Mouse (Mus musculus): ENCODE measurements around the gene Zfp709. TPM values are rescaled to one million over a fixed set of nuclear protein-coding genes. Genes with fewer than 3 reads are reported as not detected.
A peak's percentile ranks its signal among the peaks of the same experiment; 100 is the strongest.
"Not testable (repeated sequence)": the region's sequence is repeated elsewhere in the genome, so short reads cannot be mapped to it uniquely, and the experiment has no call there.

Gene Zfp709
- 0.95 and 1.3 TPM in 2 replicates for polyA plus RNA-seq (2012; rRNA removed)

DNA sequence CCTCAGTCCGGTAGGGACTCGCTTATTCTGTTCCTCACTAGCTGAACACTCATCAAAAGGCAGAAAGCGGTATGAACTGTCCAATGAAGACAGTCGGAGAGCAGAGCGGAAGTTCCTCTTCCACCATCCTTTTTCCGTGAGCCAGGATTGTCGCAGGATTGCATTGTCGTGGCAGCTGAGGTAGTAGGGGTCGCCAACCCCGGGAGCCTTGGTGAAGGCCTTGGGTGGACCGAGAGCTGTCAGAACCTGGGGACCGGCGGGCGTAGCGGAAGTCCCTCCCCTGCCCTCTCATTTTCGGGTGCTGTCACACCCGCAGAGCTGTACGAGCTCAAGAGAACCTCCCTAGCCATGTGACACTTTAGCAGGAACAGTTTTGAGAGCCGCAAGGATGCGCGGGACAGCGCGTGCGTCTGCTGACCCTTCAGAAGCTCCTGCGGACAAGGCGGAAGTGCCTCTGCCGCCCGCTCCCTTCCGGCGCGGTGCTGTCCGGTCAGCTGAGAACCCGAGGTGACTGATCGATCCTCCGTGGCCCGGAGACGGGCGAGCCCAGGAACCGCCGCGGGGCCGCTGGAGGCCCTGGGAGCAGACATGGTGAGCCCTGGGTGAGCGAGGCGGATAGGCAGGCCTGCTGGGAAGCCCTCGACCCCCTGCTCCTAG is at the start of gene Zfp709:
Zfp709 (plus strand) TSS at position 402 of the 657 bp plus-strand sequence.
- peak; percentile 19 for DNase-seq (ENCODE audit: low read depth)

DNA sequence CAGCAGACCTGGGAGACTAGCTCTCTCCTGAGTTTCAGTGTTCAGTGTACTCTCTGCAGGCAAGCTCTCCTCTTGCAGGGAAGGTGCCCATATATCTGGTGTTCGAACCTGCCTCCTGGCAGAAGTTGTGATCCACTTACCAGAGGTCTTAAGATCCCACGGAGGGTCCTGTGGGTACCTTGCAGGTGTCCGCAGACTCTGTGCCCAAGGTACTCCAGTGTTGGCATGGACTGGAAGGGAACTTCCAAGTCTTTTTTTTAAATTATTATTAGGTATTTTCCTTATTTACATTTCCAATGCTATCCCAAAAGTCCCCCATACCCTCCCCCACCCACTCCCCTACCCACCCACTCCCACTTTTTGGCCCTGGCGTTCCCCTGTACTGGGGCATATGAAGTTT is 43.6 kb upstream of the Zfp709 start:
- DNase-seq (ENCODE audit: low read depth) = not testable (repeated sequence)

DNA sequence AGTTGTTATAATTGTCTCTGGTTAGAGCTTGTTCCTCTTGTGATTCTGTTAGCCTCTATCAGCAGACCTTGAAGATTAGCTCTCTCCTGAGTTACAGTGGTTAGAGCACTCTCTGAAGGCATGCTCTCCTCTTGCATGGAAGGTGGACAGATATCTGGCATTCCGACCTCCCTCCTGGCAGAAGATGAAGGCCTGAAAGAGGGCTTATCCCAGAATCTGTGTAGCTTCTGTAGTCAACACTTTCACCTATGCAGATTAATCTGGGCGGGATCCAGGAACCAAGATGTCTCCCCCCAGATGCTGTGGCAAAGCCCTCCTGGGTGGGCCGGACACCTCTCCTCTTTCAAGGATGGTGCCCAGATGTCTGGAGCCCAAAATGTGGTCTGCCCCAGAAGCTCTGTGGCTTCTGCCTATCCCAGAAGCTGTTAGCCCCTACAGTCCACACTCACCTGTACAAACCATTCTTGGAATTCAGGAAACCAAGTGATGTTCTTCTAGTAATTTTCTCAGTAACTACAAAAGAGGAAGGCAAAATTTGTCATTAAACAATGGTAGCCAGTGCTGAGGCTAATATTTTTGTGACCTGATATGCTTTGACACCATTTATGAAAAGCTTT is 40.5 kb upstream of the Zfp709 start:
- DNase-seq (ENCODE audit: low read depth) = not testable (repeated sequence)

DNA sequence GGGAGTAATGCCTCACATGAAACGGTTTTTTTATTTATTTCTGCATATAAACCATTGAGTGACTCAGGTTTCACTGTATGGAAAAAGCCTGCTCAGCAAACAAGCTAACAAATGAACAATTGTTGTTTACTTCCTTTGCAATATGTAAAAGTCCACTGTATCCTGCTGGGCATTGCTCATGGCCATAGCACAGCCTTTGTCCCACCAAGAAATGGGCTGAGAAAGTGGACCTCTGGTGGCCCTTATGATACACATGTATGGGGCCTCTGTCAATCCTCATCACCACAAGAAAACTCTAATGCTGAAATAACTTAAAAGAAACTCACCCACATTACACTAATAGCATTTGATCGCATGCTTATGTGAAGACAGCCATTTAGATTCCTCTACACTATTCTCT is 39.3 kb upstream of the Zfp709 start:
- DNase-seq (ENCODE audit: low read depth) = not testable (repeated sequence)

DNA sequence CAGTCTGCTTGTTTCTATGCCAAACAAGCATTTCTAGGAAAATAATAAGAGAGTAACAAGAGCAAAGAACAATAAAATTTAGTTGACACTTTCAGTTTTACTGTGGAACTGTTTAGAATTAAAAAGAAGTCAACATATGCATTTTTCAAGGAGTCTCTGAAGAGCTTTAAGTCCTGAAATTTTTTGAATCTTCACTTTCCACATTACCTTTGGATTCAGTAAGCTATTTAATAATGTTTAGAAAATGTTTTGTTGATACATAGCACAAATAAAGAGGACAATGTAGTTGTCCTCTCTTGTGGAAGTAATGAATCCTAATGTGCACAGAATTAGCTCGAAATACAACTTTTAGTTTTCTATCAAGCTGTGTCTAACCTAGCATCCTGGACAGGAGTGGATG is 37.4 kb upstream of the Zfp709 start:
- DNase-seq (ENCODE audit: low read depth) = not testable (repeated sequence)

DNA sequence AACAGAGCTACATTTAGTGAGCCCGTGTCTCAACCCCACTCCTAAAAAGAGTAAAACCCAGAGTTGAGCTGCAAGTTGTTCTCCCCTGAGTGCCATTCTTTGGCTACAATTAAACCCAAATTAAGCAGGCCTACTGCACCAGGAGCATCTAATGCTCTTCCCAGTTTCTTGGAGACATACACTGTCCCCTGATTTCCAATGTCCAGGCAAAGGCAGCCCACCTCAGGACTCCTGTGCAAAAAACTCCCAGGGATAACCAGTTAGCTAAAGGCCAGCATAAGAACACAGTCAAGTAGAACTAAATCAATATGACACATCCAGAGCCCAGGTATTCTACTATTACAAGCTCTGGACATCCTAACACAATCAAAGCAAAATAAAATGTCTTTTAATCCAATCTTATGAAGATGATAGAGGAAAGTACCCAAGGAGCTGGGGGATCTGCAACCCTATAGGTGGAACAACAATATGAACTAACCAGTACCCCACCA is 35.8 kb upstream of the Zfp709 start:
- DNase-seq (ENCODE audit: low read depth) = not testable (repeated sequence)

DNA sequence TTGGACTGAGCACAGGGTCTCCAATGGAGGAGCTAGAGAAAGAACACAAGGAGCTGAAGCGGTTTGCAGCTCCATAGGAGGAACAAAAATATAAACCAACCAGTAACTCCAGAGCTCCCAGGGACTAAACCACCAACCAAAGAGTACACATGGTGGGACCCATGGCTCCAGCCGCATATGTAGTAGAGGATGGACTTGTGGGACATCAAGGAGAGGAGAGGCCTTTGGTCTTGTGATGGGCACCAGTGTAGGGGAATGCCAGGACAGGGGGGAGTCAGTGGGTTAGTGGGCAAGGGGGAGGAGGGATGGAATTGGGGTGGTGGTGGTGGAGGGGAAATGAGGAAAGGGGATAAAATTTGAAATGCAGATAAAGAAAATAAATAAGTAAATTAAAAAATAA is 35.1 kb upstream of the Zfp709 start:
- DNase-seq (ENCODE audit: low read depth) = not testable (repeated sequence)

DNA sequence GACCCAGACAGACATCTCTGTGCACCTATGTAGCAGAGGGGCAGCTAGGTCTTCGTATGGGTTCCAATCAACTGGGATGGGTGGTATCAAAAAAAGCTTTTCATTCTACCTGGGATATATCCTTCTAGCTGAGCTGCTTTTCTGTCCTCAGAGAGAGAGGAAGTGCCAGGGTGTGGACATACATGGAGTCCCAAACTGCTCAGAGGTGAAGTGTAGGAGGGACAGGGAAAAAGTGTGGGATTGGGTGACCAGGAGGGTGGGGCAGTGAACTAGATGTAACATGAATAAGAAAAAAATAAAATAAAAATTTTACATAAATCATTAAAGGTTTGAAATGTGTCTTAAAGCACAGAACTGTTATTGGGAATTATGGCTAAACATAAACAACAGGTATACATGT is 30.8 kb upstream of the Zfp709 start:
- not testable (repeated sequence) for DNase-seq (ENCODE audit: low read depth)

DNA sequence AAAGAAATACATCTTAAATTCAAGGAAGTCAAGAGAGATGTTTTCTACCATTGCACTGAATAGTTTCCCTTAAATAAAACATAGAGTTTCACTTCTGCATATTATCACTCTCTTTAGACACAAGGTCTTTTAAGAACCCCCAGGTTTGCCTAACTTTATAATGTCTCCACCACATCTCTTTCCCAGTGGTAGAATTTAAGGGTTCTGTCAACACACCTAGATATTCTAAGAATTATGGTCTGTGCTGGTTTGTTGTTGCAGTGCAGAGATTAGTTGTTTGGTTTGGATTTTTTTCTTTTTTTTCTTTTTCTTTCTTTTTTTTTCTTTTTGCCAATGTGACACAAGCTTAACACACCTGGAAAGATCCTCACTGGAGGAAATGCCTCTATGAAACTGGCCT is 28.5 kb upstream of the Zfp709 start:
- not testable (repeated sequence) for DNase-seq (ENCODE audit: low read depth)

DNA sequence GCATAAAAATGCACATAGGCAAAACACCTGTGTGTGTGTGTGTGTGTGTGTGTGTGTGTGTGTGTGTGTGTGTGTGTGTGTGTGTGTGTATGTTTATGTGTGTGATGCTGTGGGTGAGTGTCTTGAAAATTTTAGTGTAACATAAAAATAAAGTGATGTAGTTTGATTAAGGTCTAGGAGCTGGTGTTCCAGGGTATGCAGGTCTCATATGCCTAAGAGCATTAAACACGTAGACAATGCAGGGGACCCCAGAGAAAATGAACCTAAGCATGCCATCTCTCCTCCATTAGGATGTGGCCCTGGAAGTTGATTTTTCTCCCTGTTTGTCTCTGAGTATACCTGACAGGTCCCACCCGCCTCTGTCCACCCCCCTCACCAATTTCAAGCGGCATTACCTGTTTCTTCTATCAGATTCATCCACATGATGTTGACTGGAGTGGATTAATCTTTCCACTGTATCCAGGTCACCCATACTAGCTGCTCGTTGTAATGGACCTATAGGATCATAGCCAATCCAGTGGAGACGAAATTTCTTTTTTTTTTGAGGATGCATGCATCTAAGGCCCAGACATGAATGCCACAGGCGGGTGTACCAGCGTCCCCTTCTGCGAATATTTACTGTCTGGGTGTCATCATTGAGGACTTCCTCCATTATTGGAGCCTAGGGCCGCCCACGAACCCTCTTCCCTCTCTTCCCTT is 25.0 kb upstream of the Zfp709 start:
- not testable (repeated sequence) for DNase-seq (ENCODE audit: low read depth)

DNA sequence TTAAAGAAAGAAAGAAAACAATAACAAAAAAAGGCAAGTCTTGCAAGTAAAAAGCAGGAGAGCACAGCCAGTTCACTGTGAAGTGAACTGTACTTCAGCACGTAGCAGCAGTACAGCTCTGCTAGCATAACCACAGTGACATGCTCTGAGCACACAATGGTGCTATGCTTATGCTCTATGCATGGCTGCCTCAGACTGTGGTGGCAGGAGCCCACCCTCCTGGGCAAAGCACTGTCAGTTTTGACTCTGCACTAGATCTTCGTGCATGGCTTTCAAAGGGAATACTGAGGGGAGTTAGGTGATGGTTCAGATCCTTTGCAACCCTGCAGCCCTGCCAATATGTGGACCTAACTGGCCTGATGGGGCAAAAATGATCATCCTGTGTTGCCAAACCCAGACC is 24.5 kb upstream of the Zfp709 start:
- DNase-seq (ENCODE audit: low read depth) = not testable (repeated sequence)

DNA sequence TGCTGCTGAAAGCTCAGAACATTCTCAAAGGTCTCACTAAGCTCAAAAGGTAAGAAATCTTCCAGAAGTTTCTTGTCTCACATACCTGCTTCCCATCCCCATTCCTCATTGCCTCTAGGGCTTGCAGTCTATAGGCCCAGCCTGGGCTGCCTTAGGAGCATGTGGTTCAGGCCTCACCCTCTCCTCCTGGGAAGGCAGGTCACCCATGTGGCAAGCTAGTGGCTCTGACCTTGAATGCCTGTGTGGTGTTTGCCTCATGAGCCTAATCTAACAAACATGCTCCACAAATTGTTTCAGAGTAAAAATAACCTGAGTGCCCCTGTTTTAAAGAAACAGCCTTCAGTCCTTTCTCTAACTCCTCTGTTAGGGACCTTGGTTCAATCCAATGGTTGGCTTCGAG is 20.3 kb upstream of the Zfp709 start:
- not testable (repeated sequence) for DNase-seq (ENCODE audit: low read depth)

DNA sequence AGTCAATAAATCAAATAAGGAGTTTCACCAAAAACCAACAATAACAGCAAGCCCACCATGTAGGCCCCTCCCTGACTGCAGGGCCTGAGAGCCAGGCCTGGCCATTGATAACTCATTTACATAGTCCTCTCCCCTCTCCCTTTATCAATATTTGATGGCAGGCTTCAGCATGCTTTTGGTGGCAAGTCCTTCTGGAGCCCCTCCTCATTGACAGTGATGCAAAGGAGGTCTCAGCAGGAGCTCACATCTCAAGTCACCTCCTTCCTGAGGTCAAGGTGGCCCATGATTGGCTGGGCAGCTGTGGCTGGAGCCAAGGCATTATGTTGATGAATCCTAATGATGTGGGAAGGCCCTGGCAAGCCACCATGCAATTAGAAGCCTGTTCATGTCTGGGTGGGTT is 19.8 kb upstream of the Zfp709 start:
- DNase-seq (ENCODE audit: low read depth) = not testable (repeated sequence)

DNA sequence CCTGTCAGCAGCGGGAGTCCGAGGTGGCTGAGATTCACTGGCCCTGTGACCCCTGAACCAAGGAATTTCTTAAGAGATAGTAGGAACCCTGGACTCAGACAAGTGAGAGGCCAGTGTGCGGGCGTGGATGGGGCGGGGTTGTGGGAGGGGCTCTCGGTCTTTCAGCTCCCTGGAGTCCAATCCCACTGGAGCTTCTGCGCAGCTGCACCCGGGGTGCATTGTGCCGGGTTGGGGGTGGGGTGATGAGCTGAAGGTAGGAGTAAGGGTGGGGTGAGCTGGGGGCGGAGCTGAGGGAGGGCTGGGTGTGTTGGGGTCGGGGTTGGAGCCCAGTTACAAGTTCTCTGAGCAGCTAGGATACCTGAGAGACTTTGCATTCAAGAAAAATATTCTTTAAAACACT is 18.8 kb downstream of the Zfp709 start:
- not testable (repeated sequence) for DNase-seq (ENCODE audit: low read depth)

DNA sequence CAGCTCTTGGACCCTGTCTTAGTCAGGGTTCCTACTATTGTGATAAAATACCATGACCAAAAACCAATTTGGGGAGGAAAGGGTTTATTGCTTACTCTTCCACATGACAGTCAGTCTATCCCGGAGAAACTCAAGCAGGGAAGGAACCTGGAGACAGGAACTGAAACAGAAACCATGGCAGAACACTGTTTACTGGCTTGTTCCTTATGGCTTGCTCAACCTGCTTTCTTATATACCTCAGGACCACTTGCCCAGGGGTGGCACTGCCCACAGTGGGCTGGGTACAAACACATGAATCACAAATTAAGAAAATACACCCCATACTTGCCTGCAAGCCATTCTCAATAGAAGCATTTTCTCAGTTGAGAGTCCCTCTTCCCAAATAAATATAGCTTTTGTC is 21.3 kb downstream of the Zfp709 start:
- DNase-seq (ENCODE audit: low read depth) = not testable (repeated sequence)

DNA sequence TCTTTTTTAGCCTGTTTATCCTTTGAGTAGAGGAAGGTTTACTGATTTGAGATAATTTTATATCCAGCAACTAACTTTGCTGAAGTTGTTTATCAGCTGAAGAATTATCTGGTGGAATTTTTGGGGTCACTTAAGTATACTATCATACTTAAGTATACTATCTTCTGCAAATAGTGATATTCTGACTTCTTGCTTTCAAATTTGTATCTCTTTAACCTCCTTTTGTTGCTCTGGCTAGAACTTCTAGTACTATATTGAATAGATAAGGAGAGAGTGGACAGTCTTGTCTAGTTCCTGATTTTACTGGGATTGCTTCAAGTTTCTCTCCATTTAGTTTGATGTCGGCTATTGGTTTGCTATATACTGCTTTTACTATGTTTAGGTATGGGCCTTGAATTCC is 25.0 kb downstream of the Zfp709 start:
- no peak for DNase-seq (ENCODE audit: low read depth)

DNA sequence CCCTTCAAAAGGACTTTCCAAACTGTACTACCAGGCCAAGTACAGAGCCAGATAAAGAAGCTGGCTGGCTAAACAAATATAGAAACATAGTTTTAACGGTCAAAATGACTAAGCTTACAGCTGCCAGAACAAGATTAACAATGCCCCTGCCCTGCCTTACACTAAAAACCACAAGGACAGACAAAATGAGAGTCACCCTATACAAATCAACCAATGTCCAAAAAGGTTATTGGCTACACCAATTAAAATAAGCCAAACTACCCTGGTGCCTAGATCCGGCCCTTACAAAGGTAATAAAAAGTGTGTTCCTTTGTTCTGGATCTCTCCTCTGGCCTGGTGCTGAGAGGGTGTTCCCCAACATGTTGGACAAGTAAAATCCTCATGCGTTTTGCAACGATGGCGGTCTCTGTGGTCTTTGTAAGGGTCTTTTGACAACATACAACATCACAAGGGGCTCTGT is 26.0 kb downstream of the Zfp709 start:
- no peak for DNase-seq (ENCODE audit: low read depth)

DNA sequence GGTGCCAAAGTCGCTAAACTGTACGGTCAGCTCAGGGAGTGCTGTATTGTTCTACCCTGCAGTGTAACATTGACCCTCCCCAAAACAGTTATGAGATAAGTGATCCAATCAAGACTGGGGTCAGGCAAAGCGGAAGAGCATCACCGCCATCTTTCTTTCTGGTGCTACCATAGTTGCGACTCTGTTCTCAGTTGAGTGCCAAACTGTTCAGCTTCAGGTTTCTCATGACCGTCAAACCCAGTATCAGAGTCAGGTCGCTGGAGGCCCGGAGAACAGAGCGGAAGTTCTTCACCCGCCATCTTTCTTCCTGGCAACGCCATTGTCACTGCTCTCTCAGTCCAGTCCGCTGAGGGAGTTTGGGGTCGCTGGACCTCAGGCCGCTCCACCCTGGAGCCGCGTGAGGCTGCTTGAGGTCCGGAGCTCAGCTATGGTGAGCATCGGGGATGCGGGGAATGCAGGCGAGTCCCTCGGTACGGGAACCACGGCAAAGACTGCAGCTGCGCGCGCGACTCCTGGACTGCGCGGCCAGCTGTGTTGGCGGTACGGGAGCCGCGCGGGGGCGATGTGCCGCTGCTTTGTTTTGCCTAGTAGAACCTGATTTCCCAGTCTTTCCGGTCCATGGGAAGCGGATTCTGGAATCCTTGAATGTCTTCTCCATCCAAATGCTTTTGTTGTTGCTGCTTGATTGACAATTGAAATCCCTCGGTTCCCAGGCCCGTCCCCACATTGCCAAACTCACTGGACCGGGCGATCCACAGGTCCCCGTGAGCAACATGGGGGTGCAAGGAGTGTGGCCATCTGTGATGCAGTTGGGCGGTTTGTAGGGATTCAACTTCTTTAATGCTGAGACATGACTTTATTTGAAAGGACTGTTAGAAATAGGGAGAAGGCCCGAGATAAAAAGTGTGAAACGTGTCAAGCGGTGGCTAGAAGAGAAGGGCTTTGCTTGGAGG is 26.8 kb downstream of the Zfp709 start, which contains the start of the genes Zfp882 and Zfp617:
Zfp882 (plus strand) TSS at position 300 of the 953 bp plus-strand sequence.
Zfp617 (plus strand) TSS at position 327 of the 953 bp plus-strand sequence.
- DNase-seq (ENCODE audit: low read depth) = peak; percentile 62

DNA sequence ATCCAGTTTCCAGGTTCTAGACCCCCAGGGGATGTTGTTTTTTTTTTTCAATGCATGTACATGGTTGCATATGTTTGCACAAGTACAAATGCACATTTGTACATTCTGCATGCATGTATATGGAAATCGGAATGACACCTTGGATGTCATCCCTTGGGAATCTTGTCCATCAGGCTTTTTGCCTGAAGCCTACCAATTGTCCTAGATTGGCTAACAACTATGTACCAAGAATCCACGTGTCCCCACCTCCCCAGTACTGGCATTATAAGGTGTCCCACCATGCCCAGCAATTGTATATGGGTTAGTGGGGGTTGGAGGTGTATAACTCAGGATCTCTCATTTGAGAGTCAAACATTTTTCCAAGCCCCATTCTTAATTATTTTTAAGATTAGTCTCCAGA is 30.5 kb downstream of the Zfp709 start:
- DNase-seq (ENCODE audit: low read depth) = no peak

DNA sequence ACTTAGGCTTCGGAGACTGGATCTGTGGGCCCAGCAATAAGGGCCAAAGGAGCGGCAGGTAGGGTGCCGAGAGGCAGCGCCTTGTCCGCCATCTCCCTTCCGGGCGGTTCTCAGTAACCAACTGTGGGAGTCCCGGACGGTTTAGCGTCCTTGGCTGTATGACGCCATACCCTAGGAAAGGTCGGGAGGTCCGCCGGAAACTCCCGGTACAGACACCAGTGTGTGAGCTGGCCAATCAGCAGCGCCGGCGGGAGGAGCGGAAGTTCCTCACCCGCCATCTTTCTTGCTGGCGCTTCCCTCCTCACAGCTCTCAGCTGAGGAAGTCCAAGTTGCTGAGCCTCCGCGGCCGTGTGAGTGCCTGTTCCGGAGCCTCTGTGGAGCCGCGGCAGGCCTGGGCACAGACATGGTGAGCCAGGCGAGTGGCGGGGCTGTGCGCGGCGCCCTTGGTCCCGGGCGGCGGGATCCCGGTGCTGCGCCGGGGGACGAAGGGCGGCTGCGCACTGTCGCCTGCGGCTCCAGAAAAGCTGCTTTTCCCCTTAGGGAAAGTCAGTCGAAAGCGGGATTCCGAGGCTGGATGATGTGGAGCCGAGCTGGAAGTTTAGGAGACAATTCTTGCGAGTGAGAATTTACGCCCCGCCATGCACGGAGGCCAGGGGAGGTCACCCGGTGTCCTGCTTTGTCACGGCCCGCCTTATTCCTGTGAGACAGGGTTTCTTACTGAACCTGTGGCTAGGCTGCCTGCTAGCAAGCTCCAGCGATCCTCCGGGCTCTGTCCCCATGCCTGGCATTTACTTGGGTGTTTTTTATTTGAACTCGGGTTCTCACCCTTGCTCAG is 41.0 kb downstream of the Zfp709 start:
- DNase-seq (ENCODE audit: low read depth) = peak; percentile 62
